9 mouse cellular contexts compared by ENCODE assay signal in genomic region chr19:10341152-10341551, GRCm38 (mm10). TPM values are rescaled to one million over a fixed set of nuclear protein-coding genes. Genes with fewer than 3 reads are reported as not detected.
DNase-seq lines count a peak whose midpoint lies in the region; ATAC-seq and TF ChIP-seq lines count a peak whose summit lies in the region.
"Had no signal": no experiment of that assay in that cellular context is flagged by ENCODE, and none has a peak within 500 bp of the region (broad histone marks: within the 10 kb centered on the region; RNA-seq: fewer than 3 reads in every experiment).

No protein-coding gene starts in this region.

- TF ChIP-seq EP300 in liver, embryonic 14.5 days (IDR thresholded peaks at IDR 0.05; ENCODE audit: low read depth): no peak

- ATAC-seq in embryonic facial prominence, embryonic 14.5 days (ENCODE audit: low read depth): no peak
- ATAC-seq in hindbrain, embryonic 11.5 days (ENCODE audit: low FRiP score): peak; percentile 22; the same call in 1 of the 2 replicates
- no peak for ATAC-seq in liver, embryonic 14.5 days (ENCODE audit: insufficient read depth)

- H3K4me1 ChIP-seq in embryonic facial prominence, embryonic 14.5 days (ENCODE audit: control insufficient read depth, insufficient read depth, low read length): peaks cover 4% of the 10 kb centered on the region; the same call in 1 of the 2 replicates
- peaks cover 3% of the 10 kb centered on the region for H3K4me1 ChIP-seq in hindbrain, embryonic 11.5 days (replicated peaks; ENCODE audit: control insufficient read depth, insufficient read depth, low read length)
- no peaks in the 10 kb centered on the region for H3K4me1 ChIP-seq in liver, embryonic 14.5 days (replicated peaks; ENCODE audit: control insufficient read depth in 2 of 2, insufficient read depth in 2 of 2, low read length in 1 of 2)

- WGBS in embryonic facial prominence, embryonic 14.5 days: 18% methylated on average over 11 of the region's 11 CpGs
- 21% methylated on average over 11 of the region's 11 CpGs for WGBS in hindbrain, embryonic 11.5 days
- 19% methylated on average over 11 of the region's 11 CpGs for WGBS in liver, embryonic 14.5 days (ENCODE audit: insufficient replicate concordance)

- no peaks in the 10 kb centered on the region for H3K27me3 ChIP-seq in embryonic facial prominence, embryonic 14.5 days (replicated peaks; ENCODE audit: control insufficient read depth, insufficient read depth, low read length)
- H3K27me3 ChIP-seq in hindbrain, embryonic 11.5 days (ENCODE audit: control insufficient read depth, insufficient read depth, low read length): no peaks in the 10 kb centered on the region
- H3K27me3 ChIP-seq in liver, embryonic 14.5 days (ENCODE audit: control insufficient read depth, insufficient read depth, low read length): no peaks in the 10 kb centered on the region; the same call in 1 of the 2 replicates

- H3K4me3 ChIP-seq in embryonic facial prominence, embryonic 14.5 days (ENCODE audit: low read depth, low read length): no peak overlapping the region
- no peak overlapping the region for H3K4me3 ChIP-seq in hindbrain, embryonic 11.5 days (ENCODE audit: low read depth, low read length)
- H3K4me3 ChIP-seq in liver, embryonic 14.5 days (ENCODE audit: insufficient read depth in 1 of 2, low read depth in 2 of 2, low read length in 2 of 2): no peak overlapping the region

- H3K27ac ChIP-seq in embryonic facial prominence, embryonic 14.5 days (replicated peaks; ENCODE audit: low read depth, low read length): no peak overlapping the region
- no peak overlapping the region for H3K27ac ChIP-seq in hindbrain, embryonic 11.5 days (ENCODE audit: low read depth, low read length)
- no peak overlapping the region for H3K27ac ChIP-seq in liver, embryonic 14.5 days

- no peak overlapping the region for H3K9ac ChIP-seq in embryonic facial prominence, embryonic 14.5 days (ENCODE audit: low read depth, low read length)
- H3K9ac ChIP-seq in hindbrain, embryonic 11.5 days (ENCODE audit: low read depth, low read length): no peak overlapping the region
- H3K9ac ChIP-seq in liver, embryonic 14.5 days (replicated peaks): no peak overlapping the region

- H3K36me3 ChIP-seq in embryonic facial prominence, embryonic 14.5 days (ENCODE audit: control insufficient read depth, insufficient read depth, low read length): no peaks in the 10 kb centered on the region
- no peaks in the 10 kb centered on the region for H3K36me3 ChIP-seq in hindbrain, embryonic 11.5 days (ENCODE audit: control insufficient read depth, insufficient read depth, low read length)
- no peaks in the 10 kb centered on the region for H3K36me3 ChIP-seq in liver, embryonic 14.5 days (replicated peaks; ENCODE audit: control insufficient read depth, insufficient read depth, low read depth)

- peak; percentile 88 for TF ChIP-seq CTCF in liver, embryonic 14.5 days (IDR thresholded peaks at IDR 0.05; ENCODE audit: low read depth)

- DNase-seq in ovary, postnatal 36 days (ENCODE audit: low spot score): peak; percentile 55
- no peak for DNase-seq in ovary, adult 18-20 months (ENCODE audit: low spot score)
- peak; percentile 48 to 61 for DNase-seq in adrenal gland, postnatal 36 days
- DNase-seq in embryonic facial prominence, embryonic 14.5 days (ENCODE audit: low spot score): peak; percentile 60
- peak; percentile 89 for DNase-seq in hindbrain, embryonic 11.5 days (ENCODE audit: low spot score)
- peak in 2 of 3 experiments; percentile 10 to 11 for DNase-seq in liver, embryonic 14.5 days (ENCODE audit: low read depth in 3 of 3, low spot score in 3 of 3)
- DNase-seq in right cerebral cortex, adult 2 months (ENCODE audit: low spot score in 2 of 2): peak; percentile 71 to 76
- DNase-seq in urinary bladder, postnatal 4 days (ENCODE audit: low spot score in 2 of 2): no peak

- H3K4me2 ChIP-seq in embryonic facial prominence, embryonic 14.5 days (ENCODE audit: low read depth, low read length): no peak overlapping the region
- no peak overlapping the region for H3K4me2 ChIP-seq in hindbrain, embryonic 11.5 days (replicated peaks; ENCODE audit: low read depth, low read length)
- no peak overlapping the region for H3K4me2 ChIP-seq in liver, embryonic 14.5 days (ENCODE audit: low read depth)

- H3K9me3 ChIP-seq in embryonic facial prominence, embryonic 14.5 days (ENCODE audit: control insufficient read depth, low read length): no peaks in the 10 kb centered on the region
- no peaks in the 10 kb centered on the region for H3K9me3 ChIP-seq in hindbrain, embryonic 11.5 days (ENCODE audit: control insufficient read depth, low read length)
- H3K9me3 ChIP-seq in liver, embryonic 14.5 days (ENCODE audit: control insufficient read depth, low read length): no peaks in the 10 kb centered on the region

RNA-seq across cellular contexts. Expression of gene Dagla, which starts 36.5 kb away (rescaled TPM):
- 1 to 10 TPM; 4.0 to 5.6 TPM for total RNA-seq in adrenal gland, postnatal 36 days (2021)
- polyA plus RNA-seq in embryonic facial prominence, embryonic 14.5 days (2014; fragmentation: Nextera tagmentation; extraction: Ambion mirVana): 2.8 and 2.9 TPM in 2 replicates
- 1.5 and 1.8 TPM in 2 replicates for polyA plus RNA-seq in hindbrain, embryonic 11.5 days (2014; fragmentation: Nextera tagmentation; extraction: Ambion mirVana)
- polyA plus RNA-seq in liver, embryonic 14.5 days (2012; rRNA removed): 0.30 and 0.32 TPM in 2 replicates
- polyA plus RNA-seq in liver, embryonic 14.5 days (2014; fragmentation: Nextera tagmentation; extraction: Ambion mirVana): 0.09 and 0.19 TPM in 2 replicates
- total RNA-seq: hematopoietic stem cell, adult 5-6 weeks had no signal

RNA-seq across cellular contexts. Expression of gene Syt7, which starts 47.7 kb away (rescaled TPM):
- 10 to 100 TPM; 17.7 to 29.8 TPM for total RNA-seq in adrenal gland, postnatal 36 days (2021)
- polyA plus RNA-seq in embryonic facial prominence, embryonic 14.5 days (2014; fragmentation: Nextera tagmentation; extraction: Ambion mirVana): 1.4 and 2.0 TPM in 2 replicates
- polyA plus RNA-seq in hindbrain, embryonic 11.5 days (2014; fragmentation: Nextera tagmentation; extraction: Ambion mirVana): 2.1 and 2.4 TPM in 2 replicates
- polyA plus RNA-seq in liver, embryonic 14.5 days (2012; rRNA removed): 0.28 and 0.37 TPM in 2 replicates
- 0.04 and 0.09 TPM in 2 replicates for polyA plus RNA-seq in liver, embryonic 14.5 days (2014; fragmentation: Nextera tagmentation; extraction: Ambion mirVana)
- total RNA-seq: hematopoietic stem cell, adult 5-6 weeks had no signal

Comparison
In these comparisons a context has a peak if more than half of its experiments do, and no peak if none do; other contexts are left out.
1. DNase-seq: peak in ovary, postnatal 36 days (single experiment), adrenal gland, postnatal 36 days (2 of 2), embryonic facial prominence, embryonic 14.5 days (single experiment), hindbrain, embryonic 11.5 days (single experiment), liver, embryonic 14.5 days (2 of 3) and right cerebral cortex, adult 2 months (2 of 2); none in ovary, adult 18-20 months (single experiment) and urinary bladder, postnatal 4 days (0 of 2).